Mouse (Mus musculus): ENCODE data around the gene Det1. TPM values are rescaled to one million over a fixed set of nuclear protein-coding genes. Genes with fewer than 3 reads are reported as not detected.

The Det1 gene
- polyA plus RNA-seq, 1 experiment from 2014 or later = 14.0 TPM

GRCm38 (mm10) chr7:78827749-78828362 lies 19.2 kb downstream of the Det1 start:
- Histone ChIP-seq H3K9me3 (replicated peaks; ENCODE audit: control insufficient read depth, low read length, poor library complexity, severe bottlenecking) (no peaks in the 10 kb centered on the region), H3K36me3 (ENCODE audit: control insufficient read depth, insufficient read depth, low read length) (peaks cover 8% of the 10 kb centered on the region; the same call in 1 of the 2 replicates), H3K4me2 (ENCODE audit: low read length) (no peak overlapping the region), H3K27ac (ENCODE audit: low read length) (0 out of 2 replicates have a peak overlapping the region, but pooled peaks have one; percentile 5), H3K4me3 (ENCODE audit: low read depth, low read length) (no peak overlapping the region), H3K4me1 (ENCODE audit: control insufficient read depth, insufficient read depth, low read length) (peaks cover 6% of the 10 kb centered on the region; the same call in 1 of the 2 replicates), H3K9ac (ENCODE audit: low read depth, low read length) (no peak overlapping the region), H3K27me3 (ENCODE audit: control insufficient read depth, insufficient read depth, low read depth, low read length) (no peaks in the 10 kb centered on the region)
- WGBS = 84% methylated on average over 14 of the region's 14 CpGs
- no peak for ATAC-seq

- Histone ChIP-seq H3K4me1 (ENCODE audit: control insufficient read depth, insufficient read depth, low read length) (peaks cover 6% of the 10 kb centered on the region; the same call in 1 of the 2 replicates), H3K36me3 (ENCODE audit: control insufficient read depth, insufficient read depth, low read length) (peaks cover 9% of the 10 kb centered on the region; the same call in 1 of the 2 replicates), H3K9me3 (replicated peaks; ENCODE audit: control insufficient read depth, low read length, poor library complexity, severe bottlenecking) (no peaks in the 10 kb centered on the region), H3K9ac (ENCODE audit: low read depth, low read length) (no peak overlapping the region), H3K4me3 (ENCODE audit: low read depth, low read length) (no peak overlapping the region), H3K27ac (ENCODE audit: low read length) (peak overlapping the region; percentile 26; the same call in 1 of the 2 replicates), H3K27me3 (ENCODE audit: control insufficient read depth, insufficient read depth, low read depth, low read length) (no peaks in the 10 kb centered on the region), H3K4me2 (ENCODE audit: low read length) (no peak overlapping the region)
- WGBS = 44% methylated on average over 9 of the region's 9 CpGs
- peak; percentile 73; the same call in 1 of the 2 replicates for ATAC-seq
These were observed 20.2 kb downstream of the Det1 start for GRCm38 (mm10) chr7:78826682-78827385.

GRCm38 (mm10) chr7:78818336-78818735 lies 28.7 kb downstream of the Det1 start:
- H3K9me3 ChIP-seq (replicated peaks; ENCODE audit: control insufficient read depth, low read length, poor library complexity, severe bottlenecking) = no peaks in the 10 kb centered on the region
- H3K4me1 ChIP-seq (ENCODE audit: control insufficient read depth, insufficient read depth, low read length) = peaks cover 7% of the 10 kb centered on the region; the same call in 1 of the 2 replicates
- no peak for ATAC-seq
- H3K27me3 ChIP-seq (ENCODE audit: control insufficient read depth, insufficient read depth, low read depth, low read length) = no peaks in the 10 kb centered on the region
- H3K36me3 ChIP-seq (ENCODE audit: control insufficient read depth, insufficient read depth, low read length) = 0 out of 2 replicates have a peak, but pooled peaks cover 2% of the 10 kb centered on the region
- no peak overlapping the region for H3K27ac ChIP-seq (ENCODE audit: low read length)
- 90% methylated on average over 12 of the region's 12 CpGs for WGBS
- no peak overlapping the region for H3K4me3 ChIP-seq (ENCODE audit: low read depth, low read length)
- H3K9ac ChIP-seq (ENCODE audit: low read depth, low read length) = no peak overlapping the region
- H3K4me2 ChIP-seq (ENCODE audit: low read length) = no peak overlapping the region

GRCm38 (mm10) chr7:78814766-78815165 lies 32.3 kb downstream of the Det1 start:
- no peak for ATAC-seq
- H3K4me1 ChIP-seq (ENCODE audit: control insufficient read depth, insufficient read depth, low read length) = peaks cover 7% of the 10 kb centered on the region; the same call in 1 of the 2 replicates
- no peaks in the 10 kb centered on the region for H3K9me3 ChIP-seq (replicated peaks; ENCODE audit: control insufficient read depth, low read length, poor library complexity, severe bottlenecking)
- peak overlapping the region; percentile 55; the same call in 1 of the 2 replicates for H3K27ac ChIP-seq (ENCODE audit: low read length)
- no peaks in the 10 kb centered on the region for H3K27me3 ChIP-seq (ENCODE audit: control insufficient read depth, insufficient read depth, low read depth, low read length)
- H3K36me3 ChIP-seq (ENCODE audit: control insufficient read depth, insufficient read depth, low read length) = no peaks in the 10 kb centered on the region
- 0 out of 2 replicates have a peak overlapping the region, but pooled peaks have one; percentile 14 for H3K9ac ChIP-seq (ENCODE audit: low read depth, low read length)
- H3K4me3 ChIP-seq (ENCODE audit: low read depth, low read length) = no peak overlapping the region
- H3K4me2 ChIP-seq (ENCODE audit: low read length) = no peak overlapping the region

- peaks cover 7% of the 10 kb centered on the region; the same call in 1 of the 2 replicates for H3K4me1 ChIP-seq (ENCODE audit: control insufficient read depth, insufficient read depth, low read length)
- H3K9me3 ChIP-seq (replicated peaks; ENCODE audit: control insufficient read depth, low read length, poor library complexity, severe bottlenecking) = no peaks in the 10 kb centered on the region
- 85% methylated on average over 6 of the region's 6 CpGs for WGBS
- no peak for ATAC-seq
- 0 out of 2 replicates have a peak overlapping the region, but pooled peaks have one; percentile 24 for H3K27ac ChIP-seq (ENCODE audit: low read length)
- H3K36me3 ChIP-seq (ENCODE audit: control insufficient read depth, insufficient read depth, low read length) = no peaks in the 10 kb centered on the region
- no peak overlapping the region for H3K4me3 ChIP-seq (ENCODE audit: low read depth, low read length)
- H3K9ac ChIP-seq (ENCODE audit: low read depth, low read length) = no peak overlapping the region
- H3K4me2 ChIP-seq (ENCODE audit: low read length) = no peak overlapping the region
- no peaks in the 10 kb centered on the region for H3K27me3 ChIP-seq (ENCODE audit: control insufficient read depth, insufficient read depth, low read depth, low read length)
These were observed 33.3 kb downstream of the Det1 start for GRCm38 (mm10) chr7:78813791-78814190.

GRCm38 (mm10) chr7:78807192-78807591 lies 39.9 kb downstream of the Det1 start:
- no peaks in the 10 kb centered on the region for H3K9me3 ChIP-seq (replicated peaks; ENCODE audit: control insufficient read depth, low read length, poor library complexity, severe bottlenecking)
- 75% methylated on average over 4 of the region's 4 CpGs for WGBS
- H3K9ac ChIP-seq (ENCODE audit: low read depth, low read length) = no peak overlapping the region

GRCm38 (mm10) chr7:78803841-78804240 lies 43.2 kb downstream of the Det1 start:
- Histone ChIP-seq H3K36me3 (ENCODE audit: control insufficient read depth, insufficient read depth, low read length) (no peaks in the 10 kb centered on the region), H3K27ac (ENCODE audit: low read length) (no peak overlapping the region), H3K4me2 (ENCODE audit: low read length) (no peak overlapping the region), H3K4me1 (ENCODE audit: control insufficient read depth, insufficient read depth, low read length) (no peaks in the 10 kb centered on the region), H3K4me3 (ENCODE audit: low read depth, low read length) (no peak overlapping the region), H3K9ac (ENCODE audit: low read depth, low read length) (no peak overlapping the region), H3K27me3 (ENCODE audit: control insufficient read depth, insufficient read depth, low read depth, low read length) (no peaks in the 10 kb centered on the region), H3K9me3 (replicated peaks; ENCODE audit: control insufficient read depth, low read length, poor library complexity, severe bottlenecking) (no peaks in the 10 kb centered on the region)
- 92% methylated on average over 3 of the region's 3 CpGs for WGBS
- no peak for ATAC-seq

More at GRCm38 (mm10) chr7:78807192-78807591, 39.9 kb downstream of the Det1 start:
- Histone ChIP-seq H3K4me1 (ENCODE audit: control insufficient read depth, insufficient read depth, low read length) (no peaks in the 10 kb centered on the region), H3K4me2 (ENCODE audit: low read length) (no peak overlapping the region), H3K27ac (ENCODE audit: low read length) (no peak overlapping the region), H3K27me3 (ENCODE audit: control insufficient read depth, insufficient read depth, low read depth, low read length) (no peaks in the 10 kb centered on the region), H3K4me3 (ENCODE audit: low read depth, low read length) (no peak overlapping the region), H3K36me3 (ENCODE audit: control insufficient read depth, insufficient read depth, low read length) (no peaks in the 10 kb centered on the region)
- no peak for ATAC-seq

- Histone ChIP-seq H3K4me3 (ENCODE audit: low read depth, low read length) (no peak overlapping the region), H3K27ac (ENCODE audit: low read length) (no peak overlapping the region), H3K9me3 (replicated peaks; ENCODE audit: control insufficient read depth, low read length, poor library complexity, severe bottlenecking) (no peaks in the 10 kb centered on the region), H3K4me2 (ENCODE audit: low read length) (no peak overlapping the region), H3K36me3 (ENCODE audit: control insufficient read depth, insufficient read depth, low read length) (no peaks in the 10 kb centered on the region), H3K27me3 (ENCODE audit: control insufficient read depth, insufficient read depth, low read depth, low read length) (no peaks in the 10 kb centered on the region), H3K9ac (ENCODE audit: low read depth, low read length) (no peak overlapping the region), H3K4me1 (ENCODE audit: control insufficient read depth, insufficient read depth, low read length) (peaks cover 4% of the 10 kb centered on the region; the same call in 1 of the 2 replicates)
- ATAC-seq = no peak
- WGBS = 82% methylated on average over 9 of the region's 9 CpGs
These were observed 47.1 kb downstream of the Det1 start for GRCm38 (mm10) chr7:78799730-78800496.

All from midbrain, embryonic 16.5 days (tissue).